ENCODE assay signal across 9 mouse cellular contexts in the genomic region with DNA sequence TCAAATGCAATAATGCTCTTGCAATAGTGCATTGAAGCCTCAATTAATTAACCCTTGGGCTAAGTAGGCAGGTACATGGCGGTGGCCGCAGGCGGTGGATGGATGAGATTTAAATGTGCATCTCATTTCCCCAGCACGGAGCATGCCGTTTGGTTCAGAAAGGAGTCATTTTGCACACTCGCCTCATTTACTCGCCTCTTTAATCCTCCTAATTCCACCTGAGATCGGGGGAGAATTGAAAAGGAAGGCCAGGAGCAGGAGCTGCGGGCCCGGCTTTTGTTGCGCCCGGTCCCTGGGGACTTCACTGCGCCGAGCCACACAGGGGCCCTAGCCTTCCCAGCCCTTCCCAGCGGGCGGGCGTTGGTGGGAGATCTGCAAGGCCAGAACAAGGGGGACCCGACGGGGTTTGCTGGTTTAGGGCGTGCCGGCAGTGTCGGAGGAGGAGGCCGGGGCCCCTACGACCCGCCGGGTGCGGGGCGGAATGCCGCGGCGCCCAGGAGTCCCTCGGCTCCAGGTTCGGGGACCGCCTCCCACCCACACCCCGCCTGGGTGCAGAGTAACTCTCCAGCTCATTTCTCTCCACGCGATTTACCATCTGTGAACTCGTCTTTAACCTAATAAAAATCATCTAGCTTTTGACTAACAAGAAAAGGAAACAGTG.
DNase-seq lines count a peak whose midpoint lies in the region; ATAC-seq lines count a peak whose summit lies in the region.
"Had no signal": no experiment of that assay in that cellular context is flagged by ENCODE, and none has a peak within 500 bp of the region (broad histone marks: within the 10 kb centered on the region; RNA-seq: fewer than 3 reads in every experiment).

No protein-coding gene starts in this region.

- H3K27ac ChIP-seq in heart, embryonic 11.5 days (ENCODE audit: low read depth, low read length): no peak overlapping the region
- H3K27ac ChIP-seq in forebrain, embryonic 15.5 days (replicated peaks): no peak overlapping the region
- H3K27ac ChIP-seq in limb, embryonic 15.5 days: no peak overlapping the region

- 1% methylated on average over 36 of the region's 38 CpGs for WGBS in heart, embryonic 11.5 days (ENCODE audit: insufficient replicate concordance)
- WGBS in forebrain, embryonic 15.5 days: 1% methylated on average over 38 of the region's 38 CpGs
- 1% methylated on average over 37 of the region's 38 CpGs for WGBS in limb, embryonic 15.5 days

- H3K9ac ChIP-seq in heart, embryonic 11.5 days (ENCODE audit: low read depth, low read length): peak overlapping the region; percentile 46; the same call in 1 of the 2 replicates
- no peak overlapping the region for H3K9ac ChIP-seq in forebrain, embryonic 15.5 days (replicated peaks)
- H3K9ac ChIP-seq in limb, embryonic 15.5 days: no peak overlapping the region

- H3K36me3 ChIP-seq in heart, embryonic 11.5 days (ENCODE audit: control insufficient read depth, insufficient read depth, low read length): no peaks in the 10 kb centered on the region
- no peaks in the 10 kb centered on the region for H3K36me3 ChIP-seq in forebrain, embryonic 15.5 days
- H3K36me3 ChIP-seq in limb, embryonic 15.5 days: no peaks in the 10 kb centered on the region
- H3K36me3 ChIP-seq: G1E had no signal

- ATAC-seq in heart, embryonic 11.5 days (replicated peaks; ENCODE audit: insufficient number of reproducible peaks, low FRiP score, low TSS enrichment): no peak
- peak; percentile 58 for ATAC-seq in forebrain, embryonic 15.5 days (replicated peaks)
- no peak for ATAC-seq in limb, embryonic 15.5 days (ENCODE audit: insufficient number of reproducible peaks, low FRiP score, low TSS enrichment, low read depth)
- no peak for ATAC-seq in frontal cortex, adult (ENCODE audit: low TSS enrichment)

- no peaks in the 10 kb centered on the region for H3K9me3 ChIP-seq in heart, embryonic 11.5 days (replicated peaks; ENCODE audit: control insufficient read depth, low read length)
- H3K9me3 ChIP-seq in forebrain, embryonic 15.5 days: no peaks in the 10 kb centered on the region
- H3K9me3 ChIP-seq in limb, embryonic 15.5 days: no peaks in the 10 kb centered on the region
- H3K9me3 ChIP-seq: G1E had no signal

- peak overlapping the region; percentile 45 for H3K4me3 ChIP-seq in heart, embryonic 11.5 days (ENCODE audit: low read depth, low read length)
- peak overlapping the region; percentile 20 for H3K4me3 ChIP-seq in forebrain, embryonic 15.5 days
- peak overlapping the region; percentile 30 for H3K4me3 ChIP-seq in limb, embryonic 15.5 days

- DNase-seq in heart, adult 9 months (ENCODE audit: low spot score in 2 of 2): no peak
- DNase-seq in Muller cell, postnatal 12 days (ENCODE audit: inconsistent ontology term): peak; percentile 26
- DNase-seq in frontal cortex, adult 2 months (ENCODE audit: extremely low spot score in 1 of 2, low spot score in 1 of 2): no peak
- DNase-seq in kidney, adult 9 months: no peak

- peaks cover 49% of the 10 kb centered on the region for H3K27me3 ChIP-seq in heart, embryonic 11.5 days (ENCODE audit: control insufficient read depth, insufficient read depth, low read length)
- peaks cover 73% of the 10 kb centered on the region for H3K27me3 ChIP-seq in forebrain, embryonic 15.5 days
- H3K27me3 ChIP-seq in limb, embryonic 15.5 days: peaks cover 60% of the 10 kb centered on the region

- H3K4me2 ChIP-seq in heart, embryonic 11.5 days: peak overlapping the region; percentile 77
- H3K4me2 ChIP-seq in forebrain, embryonic 15.5 days (replicated peaks): peak overlapping the region; percentile 37
- peak overlapping the region; percentile 49 for H3K4me2 ChIP-seq in limb, embryonic 15.5 days

- H3K4me1 ChIP-seq in heart, embryonic 11.5 days (ENCODE audit: control insufficient read depth, insufficient read depth, low read length): peaks cover 9% of the 10 kb centered on the region; the same call in 1 of the 2 replicates
- peaks cover 20% of the 10 kb centered on the region for H3K4me1 ChIP-seq in forebrain, embryonic 15.5 days
- peaks cover 17% of the 10 kb centered on the region for H3K4me1 ChIP-seq in limb, embryonic 15.5 days
